Mouse (Mus musculus): ENCODE data around the gene Exosc8.
"Not testable (repeated sequence)": the region's sequence is repeated elsewhere in the genome, so short reads cannot be mapped to it uniquely, and the experiment has no call there.

Exosc8 gene

DNA sequence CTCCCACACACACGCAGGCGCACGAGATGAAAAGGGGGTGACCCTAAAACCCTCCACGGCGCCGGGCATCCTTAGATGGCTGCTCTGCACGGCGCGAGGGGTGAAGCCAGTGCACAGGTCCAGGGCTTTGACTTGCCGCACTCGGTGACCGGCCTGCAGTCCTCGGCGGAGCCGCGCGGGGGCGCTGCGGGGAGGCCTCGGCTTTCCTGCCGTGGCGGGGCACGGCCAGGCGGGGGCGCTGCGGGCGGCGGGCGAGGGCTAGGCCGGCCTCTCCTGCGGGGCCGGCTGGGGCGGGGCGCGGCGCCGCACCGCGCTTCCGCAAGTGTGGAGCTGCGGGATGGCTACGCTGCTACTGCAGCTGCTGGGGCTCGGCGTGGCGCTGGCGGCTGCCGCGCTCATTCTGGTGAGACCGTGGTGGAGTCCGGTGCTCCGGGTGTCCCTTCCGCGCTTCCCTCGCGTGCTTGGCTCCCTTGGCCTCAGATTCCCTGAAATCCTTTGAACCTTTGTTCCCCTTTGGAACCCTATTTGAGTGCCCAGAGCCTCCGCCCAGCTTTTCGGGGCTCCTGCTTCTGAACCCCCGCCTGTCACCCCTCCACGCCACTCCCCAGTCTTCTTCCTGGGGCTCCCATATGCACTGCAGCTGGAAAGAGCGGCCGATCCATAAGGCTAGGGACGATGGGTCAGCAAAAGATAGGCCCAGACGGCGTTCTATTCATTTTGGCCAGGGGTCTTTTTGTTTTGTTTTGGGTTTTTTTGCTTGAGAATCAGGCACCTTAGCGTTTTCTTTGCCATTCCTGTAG is at the start of gene Exosc8, which contains the start of gene Alg5:
Gene Exosc8 (minus strand): TSS at position 147 of the 800 bp plus-strand sequence.
Gene Alg5 (plus strand): TSS at position 293 of the 800 bp plus-strand sequence.
- peak; percentile 89 for DNase-seq

DNA sequence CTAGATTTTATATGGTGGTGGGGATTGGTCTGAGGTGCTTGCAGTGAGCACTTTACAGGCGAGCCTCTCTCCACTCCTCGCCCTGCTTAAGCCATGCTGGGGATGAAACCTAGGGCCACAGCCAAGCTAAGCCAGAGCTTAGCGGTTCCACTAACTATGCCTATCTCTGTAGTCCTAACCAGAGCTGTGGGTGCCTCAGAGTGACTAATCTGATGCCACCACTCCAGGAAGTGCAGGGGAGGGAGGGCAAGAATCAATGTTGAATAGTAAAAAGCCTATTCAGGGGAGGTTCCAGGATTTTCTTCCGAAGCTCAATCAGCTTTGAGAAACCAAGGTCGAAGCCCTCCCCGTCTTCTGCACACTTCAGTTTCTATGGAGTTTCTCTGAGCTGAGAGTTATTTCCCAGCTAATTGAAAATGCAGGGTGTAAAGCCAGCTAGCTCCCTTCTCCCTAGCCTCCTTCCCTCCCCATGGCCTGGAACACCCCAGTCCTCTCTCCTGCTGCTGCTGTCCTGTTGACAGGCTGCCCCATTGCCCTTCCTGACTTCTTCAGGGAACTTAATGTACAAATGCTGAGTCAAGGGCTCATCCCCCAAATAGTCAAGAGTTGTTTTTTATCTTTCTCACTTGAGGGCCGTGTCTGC is 40.9 kb upstream of the Exosc8 start:
- no peak for DNase-seq

DNA sequence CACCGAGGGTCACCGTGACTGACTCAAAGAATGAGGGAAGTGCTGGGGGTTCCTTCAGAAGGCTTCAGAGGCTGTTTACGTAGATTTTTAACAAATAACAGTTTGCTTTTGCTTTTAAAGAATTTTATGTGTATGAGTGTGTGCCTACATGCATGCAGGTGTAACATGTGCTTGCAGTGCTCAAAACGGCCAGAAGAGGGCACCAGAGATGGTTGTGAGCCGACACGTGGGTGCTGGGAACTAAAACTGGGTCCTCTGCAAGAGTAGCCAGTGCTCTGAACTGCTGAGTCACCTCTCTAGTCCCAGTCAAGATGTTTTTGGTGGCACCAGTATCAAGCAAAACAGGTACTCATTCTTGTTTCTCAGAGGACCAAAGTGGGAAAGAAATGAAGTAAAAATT is 38.4 kb upstream of the Exosc8 start:
- DNase-seq = no peak

DNA sequence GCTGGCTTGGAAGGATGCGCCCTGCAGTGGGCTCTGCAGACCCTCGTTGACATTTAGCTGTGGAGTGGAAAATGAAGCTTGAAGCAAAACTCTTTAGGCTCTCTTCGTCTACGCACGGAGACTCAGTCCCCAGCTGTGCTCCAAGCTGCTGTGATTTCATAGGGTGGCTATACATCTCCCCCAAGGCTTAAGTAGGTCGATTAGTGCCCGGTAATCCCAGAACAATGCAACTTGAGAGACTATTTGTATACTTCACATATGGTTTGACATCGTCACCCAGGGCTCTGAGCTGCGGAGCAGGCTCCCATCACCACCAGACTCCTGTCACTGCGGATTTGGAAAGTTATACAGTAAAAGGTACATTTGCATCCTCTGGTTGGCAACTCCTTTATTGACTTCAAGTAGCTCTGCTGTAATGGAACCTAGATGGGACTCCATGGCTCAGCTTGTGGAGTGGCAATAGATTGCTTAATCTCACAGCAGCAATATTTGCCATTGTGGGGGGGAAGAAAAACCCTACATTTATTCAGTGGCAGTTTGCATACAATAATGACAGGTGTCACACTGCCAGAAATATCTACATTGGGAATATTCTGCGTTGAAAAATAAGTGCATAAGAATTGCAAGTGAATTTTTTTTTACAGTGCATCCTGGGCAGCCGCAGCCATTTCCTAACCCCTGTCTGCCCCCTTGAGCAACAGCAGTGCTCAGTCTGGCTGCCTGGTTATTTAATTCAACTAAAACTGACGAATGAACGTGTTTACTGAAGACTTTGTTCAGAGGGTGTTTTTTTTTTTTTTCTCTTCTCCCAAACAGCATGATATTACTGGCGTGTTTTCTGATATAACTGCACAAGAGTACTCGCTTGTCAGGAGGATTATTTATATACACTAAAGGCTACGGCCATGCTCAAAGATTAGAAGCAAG is 34.4 kb upstream of the Exosc8 start:
- DNase-seq = no peak

DNA sequence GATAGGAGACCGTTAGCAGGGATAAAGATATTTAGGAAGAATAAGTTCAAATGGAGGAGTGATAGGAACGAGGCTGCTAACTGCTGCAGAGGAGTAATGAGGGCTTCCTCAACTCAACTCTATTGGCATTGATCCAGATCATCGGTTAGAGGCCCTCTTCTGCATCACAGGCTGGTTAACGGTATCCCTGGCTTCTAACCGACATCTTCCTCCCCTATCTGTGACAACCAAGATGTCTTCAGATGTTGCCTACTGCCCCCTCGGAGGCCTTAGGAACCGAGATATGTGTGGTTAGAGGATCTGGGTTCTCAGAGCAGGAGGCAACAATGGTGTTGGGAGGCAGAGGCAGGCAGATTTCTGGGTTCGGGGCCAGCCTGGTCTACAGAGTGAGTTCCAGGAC is 33.4 kb upstream of the Exosc8 start:
- no peak for DNase-seq

- no peak for DNase-seq
Observed at GRCm38 (mm10) chr3:54766811-54767210, 31.6 kb upstream of the Exosc8 start.

DNA sequence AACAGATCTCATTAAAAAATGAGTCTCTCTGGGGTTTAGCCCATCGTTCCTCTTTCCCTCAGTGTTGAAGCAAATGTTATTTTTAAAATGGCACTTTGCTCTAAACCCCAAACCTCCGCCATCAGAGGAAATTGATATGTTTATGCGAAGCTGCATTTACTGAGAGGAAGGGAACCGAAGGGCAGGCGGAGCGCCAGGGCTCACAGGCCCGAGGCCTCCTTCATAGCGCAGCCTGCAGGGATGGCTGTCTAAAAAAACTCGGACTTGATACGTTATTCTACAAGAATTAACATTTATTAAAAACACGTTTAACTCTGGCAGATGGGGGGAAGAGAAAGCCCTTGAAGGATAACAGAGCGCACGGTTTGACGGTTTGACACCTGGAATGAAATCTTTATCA is 30.8 kb upstream of the Exosc8 start:
- no peak for DNase-seq

GRCm38 (mm10) chr3:54765521-54765920 is 30.3 kb upstream of the Exosc8 start:
- DNase-seq = not testable (repeated sequence)

DNA sequence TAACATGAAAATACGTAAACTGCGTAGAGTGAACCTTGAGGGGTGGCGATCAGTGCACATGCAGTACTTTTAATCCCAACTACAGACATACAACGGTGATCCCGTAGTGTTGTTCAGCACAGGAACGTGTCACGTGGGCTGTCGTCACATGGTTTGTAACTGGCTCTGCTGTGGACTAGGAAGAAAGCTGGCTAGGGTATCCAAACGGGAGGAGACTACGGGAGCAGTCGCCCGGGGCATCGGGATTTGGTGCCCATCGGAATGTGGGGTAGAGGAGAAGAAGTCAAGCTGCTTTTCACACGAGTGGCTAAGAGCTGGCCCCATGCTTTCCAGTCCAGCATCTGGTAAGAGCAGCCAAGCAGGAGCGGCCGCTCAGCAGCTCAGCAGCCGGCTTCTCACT is 29.2 kb upstream of the Exosc8 start:
- peak; percentile 60 for DNase-seq

DNA sequence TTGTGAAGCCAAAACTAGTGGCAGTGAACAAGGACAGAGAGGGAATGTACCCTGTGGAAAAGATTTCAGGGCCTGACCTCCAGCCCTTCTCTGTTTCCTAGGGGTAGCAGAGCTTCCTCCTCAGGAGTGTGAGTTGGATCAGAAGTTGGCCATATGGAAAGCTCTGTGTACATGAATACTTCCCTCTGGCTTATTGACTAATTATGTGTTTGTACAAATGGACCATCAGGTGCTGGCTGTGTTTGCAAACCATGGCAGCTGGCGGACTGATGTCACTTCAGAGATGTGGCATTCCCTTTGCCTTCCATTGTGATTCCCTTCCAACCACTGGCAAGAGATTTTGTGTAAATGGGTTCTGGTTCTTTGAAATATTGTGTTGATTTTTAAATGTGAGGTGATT is 26.1 kb upstream of the Exosc8 start:
- no peak for DNase-seq

- DNase-seq = no peak
Observed at GRCm38 (mm10) chr3:54760321-54761115, 25.3 kb upstream of the Exosc8 start.

GRCm38 (mm10) chr3:54759211-54759610 is 24.0 kb upstream of the Exosc8 start:
- no peak for DNase-seq

GRCm38 (mm10) chr3:54757446-54757845 is 22.3 kb upstream of the Exosc8 start:
- DNase-seq = no peak

DNA sequence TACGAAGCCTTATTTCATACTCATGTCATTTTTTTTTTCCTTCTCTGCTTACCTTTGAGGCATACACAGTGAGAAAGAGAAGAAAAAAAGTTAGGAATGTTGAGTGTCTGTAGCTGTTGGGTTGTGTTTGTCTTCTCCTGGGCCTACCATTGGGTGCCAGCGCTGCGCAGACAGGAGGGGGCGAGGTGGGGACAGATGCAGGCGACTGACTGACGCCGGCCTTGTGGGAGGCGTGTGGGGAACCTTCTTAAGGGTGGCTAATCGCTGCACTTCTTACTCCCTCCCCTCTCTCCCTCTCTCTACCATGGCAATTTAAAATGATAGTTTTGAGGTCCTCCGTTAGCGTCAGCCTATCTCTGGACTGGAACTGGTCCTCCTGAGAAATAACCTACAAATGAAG is 20.9 kb upstream of the Exosc8 start:
- peak; percentile 48 for DNase-seq

DNA sequence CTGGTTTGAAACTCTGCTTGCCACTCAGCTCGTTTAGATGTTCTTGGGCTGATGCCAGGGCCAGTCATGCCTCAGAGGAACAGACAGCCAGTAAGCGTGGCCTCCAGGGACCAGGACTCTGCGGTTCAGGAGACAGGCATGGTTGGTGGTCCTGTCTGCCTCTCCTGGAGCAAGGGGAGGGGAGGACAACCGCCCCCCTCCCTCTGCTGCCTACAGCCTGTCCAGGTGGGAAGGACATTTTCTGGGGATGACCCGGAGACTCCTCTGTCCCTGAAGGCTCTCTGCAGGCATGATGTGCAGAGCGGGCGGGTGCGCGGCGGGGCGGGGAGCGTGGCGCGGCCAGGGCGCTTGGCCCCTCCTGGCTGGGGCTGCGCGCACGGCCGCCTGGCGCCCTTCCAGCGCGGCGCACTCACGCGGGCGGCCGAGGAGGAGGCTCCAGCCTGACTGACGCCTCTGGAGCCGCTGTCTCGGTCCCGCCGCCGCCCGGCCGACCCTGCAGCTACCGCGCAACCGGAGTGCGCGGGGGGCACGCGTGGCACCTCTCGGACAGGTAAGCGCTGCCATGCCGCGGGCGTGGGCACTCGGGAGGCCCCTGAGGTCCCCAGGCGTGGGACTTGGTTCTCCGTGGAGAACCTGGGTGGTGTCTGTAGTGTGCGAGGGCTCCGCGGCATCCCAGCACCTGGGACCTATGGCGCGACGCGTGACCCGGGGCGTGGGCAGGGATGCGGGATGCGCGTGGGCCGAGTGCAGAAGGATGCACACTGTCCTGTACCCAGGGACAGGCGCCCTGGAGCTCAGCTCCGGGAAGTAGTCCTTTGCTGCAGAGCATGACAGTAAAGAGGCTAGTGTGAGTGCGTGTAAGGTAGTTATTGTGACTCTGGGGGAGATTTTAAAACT is 20.2 kb upstream of the Exosc8 start, which contains the start of gene Smad9:
Gene Smad9 (plus strand): TSS at position 438 of the 897 bp plus-strand sequence.
- DNase-seq = peak; percentile 84

DNA sequence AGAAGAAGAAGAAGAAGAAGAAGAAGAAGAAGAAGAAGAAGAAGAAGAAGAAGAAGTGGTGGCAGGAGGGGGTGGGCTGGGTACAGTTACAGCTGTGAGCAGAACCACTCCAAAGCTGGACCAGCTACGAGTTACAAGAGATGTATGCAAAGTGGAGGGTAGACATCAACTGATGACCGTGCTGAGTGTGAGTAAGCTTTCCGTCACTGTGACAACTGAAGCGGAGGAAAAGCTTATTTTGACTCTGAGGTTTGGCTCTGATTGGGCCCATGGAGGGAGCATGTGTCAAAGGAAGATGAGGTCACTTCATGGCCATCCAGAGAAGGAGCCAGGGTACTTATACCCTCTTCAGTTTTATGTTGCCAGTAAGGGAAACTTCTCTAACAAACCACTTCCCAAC is 18.2 kb upstream of the Exosc8 start:
- no peak for DNase-seq

- DNase-seq = no peak
Observed at GRCm38 (mm10) chr3:54745799-54746198, 10.6 kb upstream of the Exosc8 start.

- no peak for DNase-seq
Observed at GRCm38 (mm10) chr3:54741965-54742364, 6.8 kb upstream of the Exosc8 start.

GRCm38 (mm10) chr3:54737317-54737716 is 2.1 kb upstream of the Exosc8 start:
- DNase-seq = no peak

GRCm38 (mm10) chr3:54736101-54736927 is 1.1 kb upstream of the Exosc8 start:
- peak; percentile 45 for DNase-seq

Data from cerebellum, adult 11-12 months (tissue).